Mouse (Mus musculus): ENCODE results near the gene Vps37c.

DNA sequence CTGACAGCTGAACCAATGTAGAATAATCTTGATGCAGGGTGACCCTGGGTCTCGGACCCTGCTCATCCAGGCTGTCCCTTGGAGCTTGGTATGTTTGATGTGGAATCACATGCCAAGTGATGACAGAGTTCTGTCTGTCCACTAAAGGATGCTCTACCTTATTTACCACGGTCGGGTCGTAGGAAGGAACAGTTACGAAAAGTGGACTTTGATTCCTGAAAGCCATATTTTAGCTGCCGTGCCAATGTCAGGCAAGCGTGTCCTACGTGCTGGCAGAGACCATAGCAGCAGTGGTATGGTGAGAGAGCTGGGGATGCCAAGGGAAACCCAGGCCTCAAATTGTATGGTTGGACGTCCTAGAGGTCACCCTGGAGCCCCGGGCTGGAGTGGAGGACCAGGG is 25.0 kb downstream of the Vps37c start:
- TF ChIP-seq CTCF (IDR thresholded peaks at IDR 0.05; ENCODE audit: low read depth), result no peak
- no peak for TF ChIP-seq EP300 (IDR thresholded peaks at IDR 0.05; ENCODE audit: low read depth)

Data from heart, postnatal 0 days (tissue).